Mouse (Mus musculus): ENCODE results near the gene Ubr7. TPM values are rescaled to one million over a fixed set of nuclear protein-coding genes. Genes with fewer than 3 reads are reported as not detected.
A peak's percentile ranks its signal among the peaks of the same experiment; 100 is the strongest.

The Ubr7 gene
- total and polyA plus RNA-seq, 3 experiments = 12.3 to 24.6 (median 22.8) TPM

GRCm38 (mm10) chr12:102714116-102714515, 43.7 kb upstream of the Ubr7 start:
- no peaks in the 10 kb centered on the region for H3K27me3 ChIP-seq (ENCODE audit: control insufficient read depth, insufficient read depth, low read length)
- intact Hi-C loops (cut with DNase I) = loop anchor here (10.0 kb wide), 1 partner anchor 219 kb away; no protein-coding TSS in a partner anchor
- no peak overlapping the region for H3K4me3 ChIP-seq
- H3K79me2 ChIP-seq (replicated peaks; ENCODE audit: control insufficient read depth, insufficient read depth, low read length) = no peaks in the 10 kb centered on the region
- H3K9ac ChIP-seq (ENCODE audit: low read depth, low read length) = no peak overlapping the region
- H3K27ac ChIP-seq = no peak overlapping the region
- no peak for TF ChIP-seq EP300 (IDR thresholded peaks at IDR 0.05; ENCODE audit: insufficient read depth, low read depth, low read length)
- no peak for TF ChIP-seq POLR2A (IDR thresholded peaks at IDR 0.05; ENCODE audit: insufficient read depth, low read depth, low read length)
- no peak for TF ChIP-seq CTCF (IDR thresholded peaks at IDR 0.05)
- no peaks in the 10 kb centered on the region for H3K36me3 ChIP-seq (ENCODE audit: control insufficient read depth, insufficient read depth, low read length)
- no peaks in the 10 kb centered on the region for H3K4me1 ChIP-seq (ENCODE audit: control insufficient read depth, insufficient read depth, low read length)
- 85% methylated on average over 2 of the region's 2 CpGs for WGBS
- DNase-seq = no peak

- no peak for DNase-seq
- intact Hi-C loops (cut with DNase I) = loop anchor here (5.0 to 10.0 kb wide), 2 partner anchors 188 to 220 kb away; no protein-coding TSS in a partner anchor
- WGBS = 90% methylated on average over 10 of the region's 10 CpGs
- Histone ChIP-seq H3K27ac (no peak overlapping the region), H3K4me1 (ENCODE audit: control insufficient read depth, insufficient read depth, low read length) (no peaks in the 10 kb centered on the region), H3K36me3 (ENCODE audit: control insufficient read depth, insufficient read depth, low read length) (no peaks in the 10 kb centered on the region), H3K79me2 (replicated peaks; ENCODE audit: control insufficient read depth, insufficient read depth, low read length) (no peaks in the 10 kb centered on the region), H3K9ac (ENCODE audit: low read depth, low read length) (no peak overlapping the region), H3K4me3 (no peak overlapping the region), H3K27me3 (ENCODE audit: control insufficient read depth, insufficient read depth, low read length) (no peaks in the 10 kb centered on the region)
- TF ChIP-seq CTCF (IDR thresholded peaks at IDR 0.05) = no peak
Measured at GRCm38 (mm10) chr12:102714654-102715395, 42.9 kb upstream of the Ubr7 start.

GRCm38 (mm10) chr12:102719552-102720315, 38.0 kb upstream of the Ubr7 start:
- 18% methylated on average over 13 of the region's 13 CpGs for WGBS
- TF ChIP-seq EP300 (IDR thresholded peaks at IDR 0.05; ENCODE audit: insufficient read depth, low read depth, low read length) (0 out of 2 replicates have a peak, but pooled peaks have one; percentile 18), POLR2A (IDR thresholded peaks at IDR 0.05; ENCODE audit: insufficient read depth, low read depth, low read length) (no peak), CTCF (IDR thresholded peaks at IDR 0.05) (peak; percentile 86)
- no peaks in the 10 kb centered on the region for H3K27me3 ChIP-seq (ENCODE audit: control insufficient read depth, insufficient read depth, low read length)
- H3K36me3 ChIP-seq (ENCODE audit: control insufficient read depth, insufficient read depth, low read length) = no peaks in the 10 kb centered on the region
- no peak overlapping the region for H3K27ac ChIP-seq
- no peak overlapping the region for H3K4me3 ChIP-seq
- H3K4me1 ChIP-seq (ENCODE audit: control insufficient read depth, insufficient read depth, low read length) = no peaks in the 10 kb centered on the region
- H3K79me2 ChIP-seq (replicated peaks; ENCODE audit: control insufficient read depth, insufficient read depth, low read length) = no peaks in the 10 kb centered on the region
- no peak overlapping the region for H3K9ac ChIP-seq (ENCODE audit: low read depth, low read length)
- DNase-seq = no peak
- intact Hi-C loops (cut with DNase I) = loop anchor here (5.0 to 10.0 kb wide), 2 partner anchors 192 to 225 kb away; no protein-coding TSS in a partner anchor

GRCm38 (mm10) chr12:102722451-102722850, 35.3 kb upstream of the Ubr7 start:
- intact Hi-C loops (cut with DNase I) = no loop called here
- WGBS = 71% methylated on average over 11 of the region's 11 CpGs
- no peak for TF ChIP-seq EP300 (IDR thresholded peaks at IDR 0.05; ENCODE audit: insufficient read depth, low read depth, low read length)
- TF ChIP-seq POLR2A (IDR thresholded peaks at IDR 0.05; ENCODE audit: insufficient read depth, low read depth, low read length) = no peak
- no peak for TF ChIP-seq CTCF (IDR thresholded peaks at IDR 0.05)
- Histone ChIP-seq H3K27me3 (ENCODE audit: control insufficient read depth, insufficient read depth, low read length) (no peaks in the 10 kb centered on the region), H3K9ac (ENCODE audit: low read depth, low read length) (no peak overlapping the region), H3K4me3 (no peak overlapping the region), H3K36me3 (ENCODE audit: control insufficient read depth, insufficient read depth, low read length) (no peaks in the 10 kb centered on the region), H3K79me2 (replicated peaks; ENCODE audit: control insufficient read depth, insufficient read depth, low read length) (no peaks in the 10 kb centered on the region), H3K27ac (no peak overlapping the region), H3K4me1 (ENCODE audit: control insufficient read depth, insufficient read depth, low read length) (no peaks in the 10 kb centered on the region)
- no peak for DNase-seq

GRCm38 (mm10) chr12:102722966-102723365, 34.8 kb upstream of the Ubr7 start:
- 89% methylated on average over 8 of the region's 8 CpGs for WGBS
- Histone ChIP-seq H3K4me3 (no peak overlapping the region), H3K79me2 (replicated peaks; ENCODE audit: control insufficient read depth, insufficient read depth, low read length) (no peaks in the 10 kb centered on the region), H3K9ac (ENCODE audit: low read depth, low read length) (no peak overlapping the region), H3K4me1 (ENCODE audit: control insufficient read depth, insufficient read depth, low read length) (no peaks in the 10 kb centered on the region), H3K27ac (no peak overlapping the region), H3K27me3 (ENCODE audit: control insufficient read depth, insufficient read depth, low read length) (no peaks in the 10 kb centered on the region), H3K36me3 (ENCODE audit: control insufficient read depth, insufficient read depth, low read length) (no peaks in the 10 kb centered on the region)
- intact Hi-C loops (cut with DNase I) = no loop called here
- no peak for TF ChIP-seq EP300 (IDR thresholded peaks at IDR 0.05; ENCODE audit: insufficient read depth, low read depth, low read length)
- no peak for TF ChIP-seq POLR2A (IDR thresholded peaks at IDR 0.05; ENCODE audit: insufficient read depth, low read depth, low read length)
- TF ChIP-seq CTCF (IDR thresholded peaks at IDR 0.05) = no peak
- DNase-seq = no peak

GRCm38 (mm10) chr12:102723861-102724260, 33.9 kb upstream of the Ubr7 start:
- WGBS = 36% methylated on average over 6 of the region's 6 CpGs
- no peak overlapping the region for H3K27ac ChIP-seq

More at GRCm38 (mm10) chr12:102723861-102724260, 33.9 kb upstream of the Ubr7 start:
- no peaks in the 10 kb centered on the region for H3K79me2 ChIP-seq (replicated peaks; ENCODE audit: control insufficient read depth, insufficient read depth, low read length)
- H3K27me3 ChIP-seq (ENCODE audit: control insufficient read depth, insufficient read depth, low read length) = no peaks in the 10 kb centered on the region
- TF ChIP-seq POLR2A (IDR thresholded peaks at IDR 0.05; ENCODE audit: insufficient read depth, low read depth, low read length) (no peak), CTCF (IDR thresholded peaks at IDR 0.05) (no peak), EP300 (IDR thresholded peaks at IDR 0.05; ENCODE audit: insufficient read depth, low read depth, low read length) (no peak)
- no peak overlapping the region for H3K9ac ChIP-seq (ENCODE audit: low read depth, low read length)
- DNase-seq = no peak
- H3K4me3 ChIP-seq = no peak overlapping the region
- H3K4me1 ChIP-seq (ENCODE audit: control insufficient read depth, insufficient read depth, low read length) = no peaks in the 10 kb centered on the region
- H3K36me3 ChIP-seq (ENCODE audit: control insufficient read depth, insufficient read depth, low read length) = no peaks in the 10 kb centered on the region
- intact Hi-C loops (cut with DNase I) = no loop called here

Measured in heart, adult 2 months (tissue).